Mouse (Mus musculus) kidney, adult 2 months (tissue): ENCODE data around the gene Wdr75.

Experiments used
- CTCF ChIP-seq: fragments of 200-500 bp; conservative IDR thresholded peaks from 2 replicates; pipeline ENCODE4 v1.5.1; 2011; ENCODE audit warnings: low read depth, mild to moderate bottlenecking, control low read depth, low read length, moderate library complexity, mixed read lengths; ENCODE audit not compliant: insufficient read depth, insufficient read length
- POLR2A ChIP-seq: fragments of 200-500 bp; IDR thresholded peaks from one replicate; pipeline ENCODE4 v1.6.1; 2011; ENCODE audit warnings: low read depth, low read length, control low read depth

- TF ChIP-seq CTCF: peak; percentile 73
- TF ChIP-seq POLR2A: no peak
These were observed 30.2 kb downstream of the Wdr75 start for GRCm38 (mm10) chr1:45825140-45825539.
